Mouse (Mus musculus) myocyte (in vitro differentiated cells): ENCODE measurements around the gene Psmf1.

Experiments
- CEBPB ChIP-seq: IDR thresholded peaks from 2 replicates; pipeline ENCODE4 v1.6.1; 2011; ENCODE audit warnings: mild to moderate bottlenecking, moderate library complexity; ENCODE audit not compliant: poor library complexity, insufficient read depth, severe bottlenecking
- MYOD1 ChIP-seq, 3 experiments: IDR thresholded peaks; one replicate each; pipeline ENCODE4 v1.6.1; 2011; ENCODE audit warnings: control low read depth in 2 of 3, low read depth in 2 of 3, mild to moderate bottlenecking in 2 of 3, moderate library complexity in 1 of 3; ENCODE audit not compliant: insufficient read length in 2 of 3, control insufficient read depth in 1 of 3
- POLR2A ChIP-seq: IDR thresholded peaks from one replicate; pipeline ENCODE4 v1.6.1; 2011; ENCODE audit warnings: low read depth, mild to moderate bottlenecking, control low read depth, moderate library complexity; ENCODE audit not compliant: insufficient read length
- TCF3 ChIP-seq: IDR thresholded peaks from one replicate; pipeline ENCODE4 v1.6.1; 2011; ENCODE audit warnings: low read depth, control low read depth; ENCODE audit not compliant: insufficient read length

GRCm38 (mm10) chr2:151740741-151741526 lies 3.1 kb downstream of the Psmf1 start:
- peak; percentile 83 for TF ChIP-seq POLR2A
- TF ChIP-seq TCF3, result no peak
- TF ChIP-seq CEBPB, result no peak
- peak in 1 of 3 experiments; percentile 30 for TF ChIP-seq MYOD1 (IDR thresholded peaks at IDR 0.05; ENCODE audit: control insufficient read depth in 1 of 3, insufficient read length in 2 of 3, low read depth in 2 of 3)
